Mouse (Mus musculus) stomach, embryonic 15.5 days (tissue): ENCODE results near the gene Slc51a. TPM values are rescaled to one million over a fixed set of nuclear protein-coding genes. Genes with fewer than 3 reads are reported as not detected.
"Not testable (repeated sequence)": the region's sequence is repeated elsewhere in the genome, so short reads cannot be mapped to it uniquely, and the experiment has no call there.

Source experiments
- ATAC-seq: fragments of 200-750 bp; cut with Nextera tagmentation; 2 replicates; pipeline ENCODE4 v1.8.0; 2017; ENCODE audit warnings: low read depth, moderate number of reproducible peaks, moderate TSS enrichment; ENCODE audit not compliant: insufficient read depth, low FRiP score
- H3K27ac ChIP-seq: fragments of 300-500 bp; sonication (generic); 2 replicates; pipeline ENCODE4 v1.5.1; 2015; ENCODE audit warnings: mild to moderate bottlenecking, inconsistent platforms
- H3K27me3 ChIP-seq: fragments of 300-500 bp; sonication (generic); replicated peaks from 2 replicates; pipeline ENCODE4 v1.6.1; 2015; ENCODE audit warnings: inconsistent platforms
- H3K36me3 ChIP-seq: fragments of 300-500 bp; sonication (generic); 2 replicates; pipeline ENCODE4 v1.6.1; 2015; ENCODE audit warnings: inconsistent platforms
- H3K4me1 ChIP-seq: fragments of 300-500 bp; sonication (generic); 2 replicates; pipeline ENCODE4 v1.6.1; 2015; ENCODE audit warnings: inconsistent platforms
- H3K4me2 ChIP-seq: fragments of 300-500 bp; sonication (generic); 2 replicates; pipeline ENCODE4 v1.6.1; 2015; ENCODE audit warnings: mild to moderate bottlenecking, inconsistent platforms
- H3K4me3 ChIP-seq: fragments of 300-500 bp; sonication (generic); replicated peaks from 2 replicates; pipeline ENCODE4 v1.5.1; 2015; ENCODE audit warnings: inconsistent platforms
- H3K9ac ChIP-seq: fragments of 300-500 bp; sonication (generic); 2 replicates; pipeline ENCODE4 v1.6.1; 2015; ENCODE audit warnings: inconsistent platforms
- H3K9me3 ChIP-seq: fragments of 300-500 bp; sonication (generic); 2 replicates; pipeline ENCODE4 v1.6.1; 2016; ENCODE audit warnings: inconsistent platforms
- WGBS: fragments of 180-500 bp; shearing (Covaris S2); methylation state at CpG from one replicate; pipeline ENCODE4 v1.1.7; 2015; 5-methylcytosine and 5-hydroxymethylcytosine counted together
- polyA plus RNA-seq: library from polyadenylated mRNA; unstranded; fragments of >200 nt; fragmentation: Nextera tagmentation; extraction: Ambion mirVana; gene quantifications from 2 replicates; pipeline ENCODE4 v1.2.1, GENCODE M21; 2015

The Slc51a gene
- polyA plus RNA-seq, 1 experiment from 2014 or later: 17.7 TPM

GRCm38 (mm10) chr16:32457589-32458386, 29.9 kb downstream of the Slc51a start:
- H3K27me3 ChIP-seq: no peaks in the 10 kb centered on the region
- H3K36me3 ChIP-seq: peaks cover 2% of the 10 kb centered on the region; the same call in 1 of the 2 replicates
- no peak for ATAC-seq
- no peaks in the 10 kb centered on the region for H3K4me1 ChIP-seq
- 63% methylated on average over 10 of the region's 10 CpGs for WGBS
- no peak overlapping the region for H3K4me2 ChIP-seq
- H3K27ac ChIP-seq: no peak overlapping the region
- H3K4me3 ChIP-seq: no peak overlapping the region
- H3K9ac ChIP-seq: no peak overlapping the region
- H3K9me3 ChIP-seq: no peaks in the 10 kb centered on the region

- no peak overlapping the region for H3K9ac ChIP-seq
- 87% methylated on average over 1 of the region's 1 CpGs for WGBS
- no peaks in the 10 kb centered on the region for H3K36me3 ChIP-seq
- H3K27me3 ChIP-seq: no peaks in the 10 kb centered on the region
- H3K27ac ChIP-seq: no peak overlapping the region
- no peak overlapping the region for H3K4me2 ChIP-seq
- ATAC-seq: no peak
- H3K4me3 ChIP-seq: no peak overlapping the region
- H3K4me1 ChIP-seq: no peaks in the 10 kb centered on the region
- H3K9me3 ChIP-seq: no peaks in the 10 kb centered on the region
These were observed 30.9 kb downstream of the Slc51a start for GRCm38 (mm10) chr16:32456761-32457160.

GRCm38 (mm10) chr16:32456086-32456485, 31.6 kb downstream of the Slc51a start:
- H3K4me3 ChIP-seq: no peak overlapping the region
- no peaks in the 10 kb centered on the region for H3K9me3 ChIP-seq
- H3K4me2 ChIP-seq: no peak overlapping the region
- ATAC-seq: no peak
- H3K9ac ChIP-seq: no peak overlapping the region
- no peaks in the 10 kb centered on the region for H3K27me3 ChIP-seq
- H3K27ac ChIP-seq: no peak overlapping the region
- H3K36me3 ChIP-seq: no peaks in the 10 kb centered on the region
- no peaks in the 10 kb centered on the region for H3K4me1 ChIP-seq

GRCm38 (mm10) chr16:32454646-32455045, 33.0 kb downstream of the Slc51a start:
- Histone ChIP-seq H3K9me3 (no peaks in the 10 kb centered on the region), H3K9ac (no peak overlapping the region), H3K4me2 (no peak overlapping the region)

GRCm38 (mm10) chr16:32453102-32453501, 34.6 kb downstream of the Slc51a start:
- no peaks in the 10 kb centered on the region for H3K9me3 ChIP-seq
- no peak overlapping the region for H3K27ac ChIP-seq
- H3K9ac ChIP-seq: no peak overlapping the region
- H3K4me2 ChIP-seq: no peak overlapping the region
- no peaks in the 10 kb centered on the region for H3K36me3 ChIP-seq
- no peak for ATAC-seq
- no peaks in the 10 kb centered on the region for H3K4me1 ChIP-seq
- no peak overlapping the region for H3K4me3 ChIP-seq
- H3K27me3 ChIP-seq: no peaks in the 10 kb centered on the region
- 90% methylated on average over 8 of the region's 8 CpGs for WGBS

More at GRCm38 (mm10) chr16:32454646-32455045, 33.0 kb downstream of the Slc51a start:
- Histone ChIP-seq H3K4me1 (no peaks in the 10 kb centered on the region), H3K27ac (no peak overlapping the region), H3K36me3 (no peaks in the 10 kb centered on the region), H3K27me3 (no peaks in the 10 kb centered on the region), H3K4me3 (no peak overlapping the region)
- ATAC-seq: no peak
- WGBS: 92% methylated on average over 5 of the region's 5 CpGs

- H3K27me3 ChIP-seq: no peaks in the 10 kb centered on the region
- H3K9me3 ChIP-seq: no peaks in the 10 kb centered on the region
- 98% methylated on average over 2 of the region's 2 CpGs for WGBS
- no peak for ATAC-seq
- no peak overlapping the region for H3K9ac ChIP-seq
- no peaks in the 10 kb centered on the region for H3K4me1 ChIP-seq
- no peak overlapping the region for H3K4me3 ChIP-seq
- H3K4me2 ChIP-seq: no peak overlapping the region
- no peaks in the 10 kb centered on the region for H3K36me3 ChIP-seq
- H3K27ac ChIP-seq: peak overlapping the region; percentile 33; the same call in 1 of the 2 replicates
These were observed 37.5 kb downstream of the Slc51a start for GRCm38 (mm10) chr16:32450133-32450532.

GRCm38 (mm10) chr16:32449665-32450064, 38.0 kb downstream of the Slc51a start:
- H3K9ac ChIP-seq: no peak overlapping the region
- no peaks in the 10 kb centered on the region for H3K4me1 ChIP-seq
- H3K9me3 ChIP-seq: no peaks in the 10 kb centered on the region
- no peaks in the 10 kb centered on the region for H3K27me3 ChIP-seq
- peak overlapping the region; percentile 41; the same call in 1 of the 2 replicates for H3K27ac ChIP-seq
- no peak overlapping the region for H3K4me2 ChIP-seq
- WGBS: 59% methylated on average over 3 of the region's 3 CpGs
- no peaks in the 10 kb centered on the region for H3K36me3 ChIP-seq
- peak; percentile 90; the same call in 1 of the 2 replicates for ATAC-seq
- no peak overlapping the region for H3K4me3 ChIP-seq

- no peak for ATAC-seq
- Histone ChIP-seq H3K27ac (no peak overlapping the region), H3K36me3 (no peaks in the 10 kb centered on the region), H3K9ac (no peak overlapping the region), H3K9me3 (no peaks in the 10 kb centered on the region), H3K4me1 (no peaks in the 10 kb centered on the region), H3K4me2 (no peak overlapping the region), H3K27me3 (no peaks in the 10 kb centered on the region), H3K4me3 (no peak overlapping the region)
- 77% methylated on average over 2 of the region's 2 CpGs for WGBS
These were observed 41.0 kb downstream of the Slc51a start for GRCm38 (mm10) chr16:32446563-32447138.

- H3K36me3 ChIP-seq: no peaks in the 10 kb centered on the region
- 87% methylated on average over 1 of the region's 1 CpGs for WGBS
- no peak overlapping the region for H3K27ac ChIP-seq
- no peak overlapping the region for H3K9ac ChIP-seq
- no peak overlapping the region for H3K4me3 ChIP-seq
- no peaks in the 10 kb centered on the region for H3K4me1 ChIP-seq
- no peaks in the 10 kb centered on the region for H3K9me3 ChIP-seq
- H3K4me2 ChIP-seq: no peak overlapping the region
- H3K27me3 ChIP-seq: no peaks in the 10 kb centered on the region
- no peak for ATAC-seq
These were observed 42.1 kb downstream of the Slc51a start for GRCm38 (mm10) chr16:32445558-32445957.

- H3K4me2 ChIP-seq, H3K9ac ChIP-seq, H3K4me1 ChIP-seq, H3K27ac ChIP-seq, H3K27me3 ChIP-seq, H3K36me3 ChIP-seq, H3K9me3 ChIP-seq, ATAC-seq, H3K4me3 ChIP-seq: not testable (repeated sequence)
- WGBS: 83% methylated on average over 3 of the region's 3 CpGs
These were observed 43.1 kb downstream of the Slc51a start for GRCm38 (mm10) chr16:32444615-32445014.

- no peak for ATAC-seq
- H3K9ac ChIP-seq: no peak overlapping the region
- no peaks in the 10 kb centered on the region for H3K36me3 ChIP-seq
- no peak overlapping the region for H3K4me3 ChIP-seq
- no peak overlapping the region for H3K4me2 ChIP-seq
- H3K4me1 ChIP-seq: no peaks in the 10 kb centered on the region
- 84% methylated on average over 3 of the region's 3 CpGs for WGBS
- no peaks in the 10 kb centered on the region for H3K27me3 ChIP-seq
- H3K9me3 ChIP-seq: no peaks in the 10 kb centered on the region
- no peak overlapping the region for H3K27ac ChIP-seq
These were observed 46.2 kb downstream of the Slc51a start for GRCm38 (mm10) chr16:32441432-32441831.

- no peak for ATAC-seq
- Histone ChIP-seq H3K27me3 (no peaks in the 10 kb centered on the region), H3K4me1 (no peaks in the 10 kb centered on the region), H3K4me3 (no peak overlapping the region), H3K9me3 (no peaks in the 10 kb centered on the region), H3K4me2 (no peak overlapping the region), H3K9ac (no peak overlapping the region), H3K36me3 (no peaks in the 10 kb centered on the region), H3K27ac (no peak overlapping the region)
- 93% methylated on average over 1 of the region's 1 CpGs for WGBS
These were observed 50.4 kb downstream of the Slc51a start for GRCm38 (mm10) chr16:32437266-32437665.
